Mouse (Mus musculus) c-Kit-negative CD71-positive TER-119-positive erythroid progenitor cells, embryonic 14.5 days (primary cell): ENCODE measurements around the gene Ablim1.
A peak's percentile ranks its signal among the peaks of the same experiment; 100 is the strongest.

Experiments
- DNase-seq: peaks from one replicate; pipeline ENCODE4 v3.0.0-alpha.2; 2013; ENCODE audit warnings: low read depth, low spot score

Ablim1 gene

GRCm38 (mm10) chr19:57314346-57315012 is at the start of gene Ablim1:
Gene Ablim1 (minus strand): TSS chr19:57314919.
- no peak for DNase-seq

- DNase-seq: no peak
These were observed 48.8 kb upstream of the Ablim1 start for GRCm38 (mm10) chr19:57363538-57363937.

DNA sequence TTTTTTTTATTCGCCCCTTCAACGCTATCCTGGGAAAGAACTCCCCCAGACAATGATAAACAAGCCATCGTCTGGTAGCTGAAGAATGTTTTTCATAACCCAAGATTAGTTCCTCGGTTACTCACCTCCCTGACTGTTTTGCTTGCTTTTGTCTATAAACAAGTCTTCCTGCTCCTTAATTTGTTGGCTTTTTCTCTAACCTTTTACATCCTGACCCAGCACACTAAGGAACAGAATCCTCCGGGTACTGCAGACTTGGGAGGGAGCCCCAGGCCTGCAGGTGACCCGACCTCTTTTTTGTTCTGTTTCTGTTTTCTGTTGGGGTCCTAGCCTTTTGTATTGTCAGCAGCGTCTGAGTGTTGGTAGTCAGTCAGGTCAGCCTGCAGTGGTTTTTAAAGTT is 48.4 kb upstream of the Ablim1 start:
- no peak for DNase-seq

GRCm38 (mm10) chr19:57362586-57362985 is 47.9 kb upstream of the Ablim1 start:
- DNase-seq: no peak

- DNase-seq: no peak
These were observed 47.2 kb upstream of the Ablim1 start for GRCm38 (mm10) chr19:57361939-57362307.

DNA sequence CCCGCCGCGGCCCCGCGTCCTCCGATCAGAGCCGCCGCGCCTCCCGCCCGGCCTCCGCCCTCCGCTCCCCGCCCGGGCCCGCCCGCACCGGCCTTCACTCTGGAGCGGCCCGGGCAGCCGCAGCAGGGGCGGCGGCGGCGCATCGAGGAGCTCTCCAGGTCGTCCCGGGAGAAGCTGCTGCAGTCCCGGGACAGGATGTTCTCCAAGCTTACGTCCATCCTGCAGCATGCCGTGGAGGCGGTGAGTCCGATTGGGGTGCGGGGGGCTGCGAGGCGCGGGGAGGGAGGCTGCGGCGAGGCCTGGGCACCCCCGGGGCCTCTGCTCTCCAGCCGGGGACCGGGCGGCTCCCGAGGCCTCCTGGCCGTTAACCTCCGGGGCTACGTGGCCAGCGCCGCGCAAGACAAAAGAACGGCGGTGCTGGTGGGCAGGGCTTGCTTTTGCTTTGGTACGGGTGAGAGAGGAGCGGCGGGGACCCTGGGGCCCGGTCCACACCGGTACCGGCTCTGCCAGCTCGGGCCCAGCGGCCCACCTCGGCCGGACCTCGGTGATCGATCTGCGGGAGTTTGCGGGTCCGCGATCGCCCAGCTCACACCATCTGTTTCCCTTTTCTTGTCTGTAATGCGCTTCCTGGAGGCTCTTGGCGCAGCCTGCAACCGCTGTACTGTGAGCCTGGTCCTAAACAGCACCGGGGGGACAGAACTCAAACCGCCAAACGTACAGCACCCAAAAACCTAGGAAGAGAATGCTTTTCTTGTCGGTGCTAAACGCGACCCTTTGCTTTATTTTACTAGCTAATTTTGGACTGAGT is 46.6 kb upstream of the Ablim1 start:
- DNase-seq: peak; percentile 42

DNA sequence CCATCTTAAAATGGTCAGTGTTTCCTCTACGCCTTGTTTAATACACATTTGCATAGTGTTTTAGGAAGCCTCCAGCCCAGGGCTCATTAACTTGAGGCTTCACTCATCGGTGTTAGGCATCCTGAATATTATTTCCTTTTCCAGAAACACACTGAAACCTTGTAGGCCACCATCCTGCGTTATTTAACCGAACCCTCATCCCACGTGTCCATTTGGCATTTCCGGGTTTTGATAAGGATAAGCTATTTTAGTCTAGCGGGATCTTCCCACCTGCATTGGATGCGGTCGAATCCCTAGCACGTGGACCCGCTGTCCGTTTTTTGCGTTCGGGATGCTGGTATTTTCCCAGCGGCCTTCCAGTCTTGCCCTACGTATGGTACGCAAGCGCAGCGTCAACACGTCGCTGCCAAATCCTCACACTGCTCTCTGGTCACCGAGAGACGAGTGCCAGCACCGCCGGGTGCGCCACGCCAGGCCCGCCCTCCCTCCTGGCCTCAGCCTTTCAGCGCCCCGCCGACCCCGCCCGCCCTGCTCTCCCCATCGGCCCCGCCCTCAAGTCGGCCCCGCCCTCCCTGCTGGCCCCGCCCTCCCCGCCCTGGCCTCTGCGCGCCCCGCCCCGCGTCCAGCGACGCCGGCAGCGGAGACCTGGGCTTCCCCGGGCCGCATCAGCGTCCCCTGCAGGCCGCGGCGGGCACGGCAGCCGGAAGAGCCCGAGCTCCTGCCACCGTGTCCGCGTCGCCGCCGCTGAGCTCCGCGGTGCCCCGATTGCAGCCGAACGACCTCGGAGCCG is 45.8 kb upstream of the Ablim1 start, which contains the start of gene Fam160b1:
TSS of gene Fam160b1 (plus strand) at position 340 of the 790 bp plus-strand sequence.
- DNase-seq: peak; percentile 90

- DNase-seq: no peak
These were observed 45.1 kb upstream of the Ablim1 start for GRCm38 (mm10) chr19:57359701-57360326.

- DNase-seq: no peak
These were observed 44.3 kb upstream of the Ablim1 start for GRCm38 (mm10) chr19:57358836-57359598.

- peak; percentile 68 for DNase-seq
These were observed 43.6 kb upstream of the Ablim1 start for GRCm38 (mm10) chr19:57358322-57358721.

DNA sequence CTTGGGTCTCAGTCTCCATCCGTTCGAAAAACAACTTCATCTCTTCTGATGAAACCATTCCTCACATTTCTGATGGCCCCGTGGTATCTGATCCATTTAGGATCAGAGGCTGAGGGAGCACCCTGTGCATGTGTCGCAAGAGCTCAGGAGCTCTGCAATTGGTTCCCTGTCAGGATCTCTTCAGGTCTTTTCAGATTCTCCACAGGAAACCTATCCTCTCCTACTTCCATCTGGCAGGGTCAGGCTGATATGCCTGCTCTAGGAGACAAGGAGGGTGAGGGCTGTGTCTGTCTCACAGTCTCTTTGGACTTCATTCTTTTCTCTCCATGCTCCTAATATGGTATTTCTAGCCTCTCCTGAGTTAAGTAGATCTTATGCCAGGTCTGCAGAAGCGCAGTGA is 43.1 kb upstream of the Ablim1 start:
- DNase-seq: no peak

GRCm38 (mm10) chr19:57357244-57357643 is 42.5 kb upstream of the Ablim1 start:
- DNase-seq: no peak

DNA sequence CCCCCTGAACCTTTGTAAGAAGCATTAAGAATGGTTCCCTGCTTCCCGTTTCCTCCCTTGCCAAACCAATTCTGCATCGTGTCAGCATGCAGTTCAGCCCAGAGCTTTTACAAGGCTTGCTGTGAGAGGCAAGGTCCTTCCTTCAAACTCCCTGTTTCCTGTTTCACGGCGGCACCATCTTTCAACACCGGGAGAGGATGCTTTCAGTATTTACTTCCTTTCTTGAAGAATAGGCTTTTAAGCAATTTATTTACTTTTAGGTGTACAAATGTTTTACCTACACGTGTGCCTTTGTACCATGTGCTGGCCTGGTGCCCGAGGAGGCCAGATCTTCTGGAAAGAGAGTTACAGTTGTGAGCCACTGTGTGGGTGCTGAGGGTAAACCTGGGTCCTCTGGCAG is 41.6 kb upstream of the Ablim1 start:
- no peak for DNase-seq

- DNase-seq: no peak
These were observed 40.9 kb upstream of the Ablim1 start for GRCm38 (mm10) chr19:57355451-57356251.

DNA sequence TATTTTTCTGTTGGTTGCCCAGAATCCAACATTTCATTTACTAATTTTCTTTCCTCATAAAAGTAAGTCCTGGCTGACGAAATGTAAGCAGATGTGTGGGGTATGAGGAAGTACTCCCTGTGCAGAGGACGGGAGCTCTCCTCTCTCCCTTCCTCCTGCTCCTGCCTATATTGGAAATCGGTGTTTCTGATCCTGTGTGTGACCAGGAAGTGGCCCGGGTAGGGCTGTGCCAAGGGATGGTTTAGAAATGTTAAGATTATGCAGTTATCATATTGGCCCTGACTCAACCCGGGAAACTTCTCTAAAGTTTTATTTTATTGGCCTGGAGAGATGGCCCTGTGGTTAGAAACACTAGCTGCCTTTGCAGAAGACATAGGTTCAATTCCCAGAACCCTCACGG is 40.0 kb upstream of the Ablim1 start:
- DNase-seq: no peak

DNA sequence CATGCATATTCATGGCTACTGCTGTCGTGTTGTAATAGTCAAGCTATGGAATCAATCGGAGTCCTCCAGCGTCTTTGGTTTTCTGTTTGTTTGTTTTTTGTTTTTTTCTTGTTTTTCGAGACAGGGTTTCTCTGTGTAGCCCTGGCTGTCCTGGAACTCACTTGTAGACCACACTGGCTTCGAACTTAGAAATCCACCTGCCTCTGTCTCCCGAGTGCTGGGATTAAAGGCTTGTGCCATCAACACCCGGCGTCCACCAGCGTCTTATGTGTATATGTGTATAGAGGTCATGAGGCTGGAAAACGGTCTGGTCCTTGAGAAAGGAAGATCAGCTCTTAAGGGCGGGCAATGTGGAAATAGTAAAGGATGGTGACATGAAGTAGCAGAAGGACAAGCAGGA is 39.3 kb upstream of the Ablim1 start:
- DNase-seq: no peak

- no peak for DNase-seq
These were observed 38.5 kb upstream of the Ablim1 start for GRCm38 (mm10) chr19:57353228-57353627.

- no peak for DNase-seq
These were observed 37.7 kb upstream of the Ablim1 start for GRCm38 (mm10) chr19:57352337-57352935.

- no peak for DNase-seq
These were observed 34.4 kb upstream of the Ablim1 start for GRCm38 (mm10) chr19:57349096-57349495.

DNA sequence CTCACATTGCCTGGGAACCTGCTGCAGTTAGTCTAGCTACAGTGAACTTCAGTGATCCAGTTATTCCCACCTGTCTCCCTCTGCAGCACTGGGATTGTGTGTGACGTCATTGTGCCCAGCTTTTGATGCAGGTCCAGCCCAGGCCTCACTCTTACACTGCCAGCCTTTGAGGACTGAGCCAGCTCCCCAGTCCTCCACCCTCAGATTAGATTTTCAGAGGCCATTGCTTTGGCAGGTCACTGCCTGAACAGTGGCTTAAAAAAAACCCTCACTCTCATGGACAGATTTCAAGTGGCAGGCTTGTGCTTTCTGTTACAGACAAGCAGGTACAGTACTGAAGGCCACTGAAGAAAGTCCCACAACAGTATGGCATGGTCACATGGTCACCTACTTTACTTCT is 30.0 kb upstream of the Ablim1 start:
- no peak for DNase-seq
